Mouse (Mus musculus): ENCODE measurements around the gene Gnptg.
A peak's percentile ranks its signal among the peaks of the same experiment; 100 is the strongest.

GRCm38 (mm10) chr17:25285033-25285432, 45.1 kb upstream of the Gnptg start:
- TF ChIP-seq CTCF (conservative IDR thresholded peaks at IDR 0.05; ENCODE audit: insufficient read depth, insufficient read length, low read depth, low read length) (peak; percentile 99), POLR2A (IDR thresholded peaks at IDR 0.05; ENCODE audit: low read depth, low read length) (no peak)
